Mouse (Mus musculus) kidney, adult 2 months (tissue): ENCODE data around the gene Manf.

ENCODE experiments used
- CTCF ChIP-seq: fragments of 200-500 bp; conservative IDR thresholded peaks from 2 replicates; pipeline ENCODE4 v1.5.1; 2011; ENCODE audit warnings: low read depth, mild to moderate bottlenecking, control low read depth, low read length, moderate library complexity, mixed read lengths; ENCODE audit not compliant: insufficient read depth, insufficient read length
- POLR2A ChIP-seq: fragments of 200-500 bp; IDR thresholded peaks from one replicate; pipeline ENCODE4 v1.6.1; 2011; ENCODE audit warnings: low read depth, low read length, control low read depth

- TF ChIP-seq POLR2A (peak; percentile 57), CTCF (no peak)
Measured at GRCm38 (mm10) chr9:106821618-106822380, 70.0 kb downstream of the Manf start, which contains the start of gene Dcaf1.
